Mouse (Mus musculus): ENCODE results near the gene Fitm1.

Fitm1 gene

GRCm38 (mm10) chr14:55571760-55572159 lies 3.7 kb upstream of the Fitm1 start:
- DNase-seq: no peak

DNA sequence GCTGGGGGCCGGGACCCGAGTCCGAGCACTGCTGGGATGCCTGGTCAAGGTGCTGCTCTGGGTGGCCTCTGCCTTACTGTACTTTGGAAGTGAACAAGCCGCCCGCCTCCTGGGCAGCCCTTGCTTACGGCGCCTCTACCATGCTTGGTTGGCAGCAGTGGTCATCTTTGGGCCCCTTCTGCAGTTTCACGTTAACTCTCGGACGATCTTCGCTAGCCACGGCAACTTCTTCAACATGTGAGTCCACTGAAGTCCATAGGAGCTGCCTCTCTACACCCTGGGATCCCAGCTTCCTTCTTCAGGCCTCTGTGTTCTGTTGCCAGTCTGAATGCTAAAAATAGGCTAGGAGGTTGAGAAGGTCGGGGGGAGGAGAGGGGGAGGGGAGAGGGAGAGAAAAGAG lies 294 bp downstream of the Fitm1 start:
- peak; percentile 91 for DNase-seq

DNA sequence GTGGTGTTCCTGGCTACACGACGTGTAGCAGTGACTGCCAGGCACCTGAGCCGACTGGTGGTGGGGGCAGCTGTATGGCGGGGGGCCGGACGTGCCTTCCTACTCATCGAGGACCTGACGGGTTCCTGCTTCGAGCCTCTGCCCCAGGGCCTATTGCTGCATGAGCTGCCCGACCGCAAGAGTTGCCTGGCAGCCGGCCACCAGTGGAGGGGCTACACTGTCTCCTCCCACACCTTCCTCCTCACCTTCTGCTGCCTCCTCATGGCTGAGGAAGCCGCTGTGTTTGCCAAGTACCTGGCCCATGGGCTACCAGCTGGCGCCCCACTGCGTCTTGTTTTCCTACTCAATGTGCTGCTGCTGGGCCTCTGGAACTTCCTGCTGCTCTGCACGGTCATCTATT lies 959 bp downstream of the Fitm1 start:
- peak; percentile 95 for DNase-seq

GRCm38 (mm10) chr14:55577871-55578667 lies 2.7 kb downstream of the Fitm1 start, which contains the start of gene Psme1:
Psme1 (plus strand) TSS chr14:55578123.
- DNase-seq: peak; percentile 99

DNA sequence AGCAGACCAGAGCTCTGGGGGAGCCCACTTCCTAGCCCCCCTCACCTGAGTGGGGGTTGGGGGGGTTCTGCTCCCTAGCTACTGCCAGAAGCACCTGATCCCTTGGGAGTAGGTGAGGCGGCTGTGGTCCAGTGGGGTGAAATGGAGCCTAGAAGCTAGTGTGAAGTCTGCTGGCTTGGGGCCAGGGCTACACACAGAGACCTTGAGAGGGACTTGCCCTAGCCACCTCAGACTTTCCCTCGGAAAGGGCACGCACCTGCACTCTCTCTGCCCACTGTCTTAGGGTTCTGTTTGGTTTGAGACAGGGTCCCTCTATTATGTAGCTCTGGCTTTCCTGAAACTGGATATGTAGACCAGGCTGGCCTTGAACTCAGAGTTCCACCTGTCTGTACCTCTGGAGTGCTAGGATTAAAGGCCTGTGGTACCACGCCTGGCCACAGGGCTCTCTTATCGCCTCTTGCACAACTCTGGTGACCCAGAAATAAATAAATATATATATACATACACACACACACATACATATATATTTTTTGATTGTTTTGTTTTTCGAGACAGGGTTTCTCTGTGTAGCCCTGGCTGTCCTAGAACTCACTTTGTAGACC lies 3.4 kb downstream of the Fitm1 start:
- no peak for DNase-seq

DNA sequence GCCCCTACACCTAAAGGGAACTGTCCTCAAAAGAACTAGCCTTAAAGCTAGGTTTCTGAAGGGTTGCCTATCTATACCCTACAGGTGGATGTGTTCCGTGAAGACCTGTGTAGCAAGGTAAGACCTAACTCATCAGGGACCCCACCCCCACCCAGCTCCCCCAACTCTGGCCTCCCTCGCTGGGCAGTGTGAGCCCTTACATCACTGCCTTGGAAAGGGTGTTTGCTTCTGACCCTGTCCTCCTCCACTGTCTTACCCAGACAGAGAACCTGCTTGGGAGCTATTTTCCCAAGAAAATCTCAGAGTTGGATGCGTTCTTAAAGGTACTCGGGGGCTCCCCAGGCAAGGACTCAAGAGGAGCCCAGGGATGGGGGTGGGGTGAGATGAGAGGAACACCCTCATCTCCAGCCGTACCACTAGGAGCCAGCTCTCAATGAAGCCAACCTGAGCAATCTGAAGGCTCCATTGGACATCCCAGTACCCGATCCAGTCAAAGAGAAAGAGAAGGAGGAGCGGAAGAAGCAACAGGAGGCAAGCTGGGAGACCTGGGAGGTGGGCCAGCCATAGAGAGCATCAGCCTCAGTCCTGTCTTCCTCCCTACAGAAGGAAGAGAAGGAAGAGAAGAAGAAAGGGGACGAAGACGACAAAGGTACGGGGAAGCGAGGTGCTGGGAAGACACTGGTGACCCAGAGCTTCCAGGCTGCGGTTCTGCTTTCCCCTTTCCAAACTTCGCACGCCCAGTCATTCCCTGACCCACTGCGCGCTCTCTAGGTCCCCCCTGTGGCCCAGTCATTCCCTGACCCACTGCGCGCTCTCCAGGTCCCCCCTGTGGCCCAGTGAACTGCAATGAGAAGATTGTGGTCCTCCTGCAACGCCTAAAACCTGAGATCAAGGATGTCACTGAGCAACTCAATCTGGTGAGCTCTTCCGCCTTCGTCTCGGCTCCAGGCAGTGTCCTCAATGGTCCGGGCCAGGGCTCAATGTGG lies 4.4 kb downstream of the Fitm1 start:
- DNase-seq: peak; percentile 91

- peak; percentile 91 for DNase-seq
Measured at GRCm38 (mm10) chr14:55580731-55581130, 5.3 kb downstream of the Fitm1 start.

DNA sequence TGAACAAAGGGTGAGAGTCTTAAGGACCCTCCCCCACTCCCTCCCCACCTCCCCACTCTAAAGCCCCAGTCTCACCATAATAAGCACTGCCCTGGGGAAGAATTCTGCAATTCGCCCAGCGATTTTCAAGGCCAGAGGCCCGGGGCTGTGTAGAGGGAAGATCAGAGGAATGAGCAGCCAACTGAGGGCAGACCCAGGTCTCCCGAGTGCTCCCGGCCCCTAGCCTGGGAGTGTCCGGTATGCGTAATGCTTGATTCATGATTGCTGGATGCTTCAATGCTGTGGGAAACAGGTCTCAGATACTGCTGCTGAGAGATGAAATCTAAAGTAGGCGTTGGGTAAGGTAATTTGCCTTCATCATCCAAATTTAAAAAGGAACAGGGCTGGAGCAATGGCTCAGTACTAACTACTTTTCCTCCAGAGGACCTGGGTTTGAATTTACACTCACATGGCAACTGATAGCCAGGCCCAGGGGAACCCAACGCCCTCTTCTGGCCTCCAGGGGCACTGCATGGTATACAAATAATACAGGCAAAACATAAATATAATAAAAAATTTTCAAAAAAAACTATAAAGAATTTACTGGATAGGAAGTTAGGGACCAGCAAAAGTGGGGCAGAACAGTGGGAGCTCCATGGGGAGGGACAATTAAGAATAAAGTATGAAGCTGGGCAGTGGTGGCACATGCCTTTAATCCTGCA lies 6.7 kb downstream of the Fitm1 start:
- DNase-seq: no peak

DNA sequence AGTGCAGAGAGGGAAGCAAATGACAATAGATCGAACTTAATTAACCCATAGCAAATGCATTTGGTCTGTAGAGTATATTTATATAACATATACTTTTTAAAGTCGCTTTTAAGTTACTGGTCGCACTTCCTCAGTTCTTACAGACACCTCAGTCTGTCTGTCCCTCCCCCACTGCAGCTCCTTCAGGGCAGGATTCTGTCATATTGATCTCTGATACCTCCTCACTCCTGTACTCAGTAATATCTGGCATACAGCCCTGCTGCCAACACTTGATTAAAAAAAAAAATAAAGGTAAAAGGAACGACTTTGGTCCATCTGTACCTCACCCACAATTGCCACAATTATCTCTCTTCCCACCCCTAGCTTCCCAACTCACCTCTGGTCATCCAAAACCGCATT lies 8.9 kb downstream of the Fitm1 start:
- no peak for DNase-seq

GRCm38 (mm10) chr14:55584702-55585565 lies 9.5 kb downstream of the Fitm1 start, which contains the start of gene Emc9:
Emc9 (minus strand) TSS chr14:55585302.
- DNase-seq: peak; percentile 99

- no peak for DNase-seq
Measured at GRCm38 (mm10) chr14:55585566-55585960, 10.1 kb downstream of the Fitm1 start.

- no peak for DNase-seq
Measured at GRCm38 (mm10) chr14:55586149-55586548, 10.7 kb downstream of the Fitm1 start.

DNA sequence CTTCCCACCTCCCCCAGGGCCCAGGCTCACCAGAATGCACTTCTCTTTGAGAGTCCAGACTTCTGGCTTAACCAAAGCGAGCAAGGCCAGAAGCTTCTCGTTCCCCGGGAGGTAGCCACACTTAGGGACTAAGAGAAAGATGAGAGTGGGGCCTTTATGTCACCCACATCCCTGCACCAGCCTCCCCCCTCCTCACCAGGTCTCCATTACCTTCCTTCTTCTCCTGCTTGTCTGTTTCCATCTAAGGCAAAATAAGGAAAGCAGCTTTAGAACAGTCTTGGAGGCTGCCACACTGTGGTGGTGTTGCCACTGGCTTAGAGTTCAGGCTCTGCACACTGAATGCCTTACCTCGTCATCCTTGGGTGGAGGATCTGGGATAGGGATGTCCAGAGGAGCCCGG lies 13.9 kb downstream of the Fitm1 start:
- DNase-seq: peak; percentile 91

DNA sequence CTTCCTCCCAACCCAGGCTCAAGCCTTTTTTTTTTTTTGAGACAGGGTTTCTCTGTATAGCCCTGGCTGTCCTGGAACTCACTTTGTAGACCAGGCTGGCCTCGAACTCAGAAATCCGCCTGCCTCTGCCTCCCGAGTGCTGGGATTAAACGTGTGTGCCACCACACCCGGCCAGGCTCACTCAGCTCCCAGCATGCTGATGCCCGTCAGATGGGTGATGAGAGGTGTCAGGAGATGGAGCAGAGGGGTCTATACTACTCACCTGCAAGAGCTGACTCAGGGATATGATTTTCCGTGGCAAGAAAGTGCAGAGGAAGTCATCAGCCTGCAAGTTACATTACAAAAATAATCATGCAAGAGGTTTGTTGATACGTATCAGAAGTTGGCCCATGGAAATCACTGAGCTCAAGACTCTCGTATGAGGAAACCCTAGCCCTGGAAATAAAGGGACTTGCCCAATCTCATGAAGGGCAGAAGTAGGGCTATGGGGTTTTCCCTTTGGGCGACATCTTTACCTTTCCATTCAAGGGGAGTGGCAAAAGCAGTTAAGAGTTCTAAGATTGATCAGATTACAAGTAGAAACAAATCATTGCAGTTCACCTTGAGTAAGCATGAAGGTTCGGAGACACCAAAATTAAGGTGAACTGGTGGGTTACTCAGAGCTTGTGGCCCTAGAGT lies 14.5 kb downstream of the Fitm1 start:
- DNase-seq: peak; percentile 94

- DNase-seq: peak; percentile 100
Measured at GRCm38 (mm10) chr14:55590748-55591330, 15.4 kb downstream of the Fitm1 start, which contains the start of gene Psme2. Psme2 (minus strand) TSS chr14:55591113.

DNA sequence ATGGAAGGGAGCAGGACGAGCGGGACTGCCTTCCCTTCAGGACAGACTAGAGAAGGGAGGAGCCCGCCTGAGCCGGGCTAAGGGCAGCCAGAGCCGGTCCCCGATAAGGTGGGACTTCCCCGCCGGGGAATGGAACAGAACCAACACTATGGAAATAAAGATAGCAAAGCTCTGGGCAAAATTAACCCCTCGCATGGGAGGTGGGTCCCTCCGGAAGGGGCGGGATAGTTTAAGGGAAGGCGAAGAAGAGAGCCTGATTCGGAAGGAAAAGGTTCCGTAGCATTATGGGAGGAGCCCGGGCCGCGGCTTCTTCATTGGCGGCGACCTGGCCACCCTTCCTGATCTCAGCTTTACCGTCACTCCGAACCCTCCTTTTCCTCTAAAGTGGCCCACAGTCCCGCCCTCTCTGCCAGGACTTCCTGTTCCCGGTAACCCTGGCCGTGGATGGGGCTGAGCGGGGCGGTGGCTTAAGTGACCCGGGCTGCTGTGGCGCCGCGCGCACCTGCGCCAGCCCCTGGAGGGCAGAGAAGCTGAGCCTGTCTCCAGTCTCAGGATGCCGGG lies 16.0 kb downstream of the Fitm1 start, which contains the start of gene Rnf31:
Gene Rnf31 (plus strand): TSS at position 378 of the 561 bp plus-strand sequence.
- DNase-seq: peak; percentile 100

DNA sequence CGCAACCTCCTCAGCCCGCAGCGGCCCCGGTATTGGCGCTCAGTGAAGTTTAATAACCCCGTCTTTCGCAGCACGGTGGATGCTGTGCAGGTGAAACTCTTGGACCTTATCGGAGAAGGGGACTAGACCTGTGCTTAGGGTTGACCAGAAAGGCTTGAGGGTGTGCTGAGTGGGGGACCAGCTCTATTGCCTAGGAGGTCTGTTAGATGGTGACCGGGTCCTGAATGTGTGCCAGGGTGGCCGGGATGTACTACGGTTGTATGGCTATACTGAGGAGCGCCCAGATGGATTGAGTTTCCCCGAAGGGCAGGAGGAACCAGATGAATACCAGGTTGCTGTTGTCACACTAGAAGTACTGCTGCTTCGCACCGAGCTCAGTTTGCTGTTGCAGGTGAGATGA lies 16.8 kb downstream of the Fitm1 start:
- DNase-seq: no peak

DNA sequence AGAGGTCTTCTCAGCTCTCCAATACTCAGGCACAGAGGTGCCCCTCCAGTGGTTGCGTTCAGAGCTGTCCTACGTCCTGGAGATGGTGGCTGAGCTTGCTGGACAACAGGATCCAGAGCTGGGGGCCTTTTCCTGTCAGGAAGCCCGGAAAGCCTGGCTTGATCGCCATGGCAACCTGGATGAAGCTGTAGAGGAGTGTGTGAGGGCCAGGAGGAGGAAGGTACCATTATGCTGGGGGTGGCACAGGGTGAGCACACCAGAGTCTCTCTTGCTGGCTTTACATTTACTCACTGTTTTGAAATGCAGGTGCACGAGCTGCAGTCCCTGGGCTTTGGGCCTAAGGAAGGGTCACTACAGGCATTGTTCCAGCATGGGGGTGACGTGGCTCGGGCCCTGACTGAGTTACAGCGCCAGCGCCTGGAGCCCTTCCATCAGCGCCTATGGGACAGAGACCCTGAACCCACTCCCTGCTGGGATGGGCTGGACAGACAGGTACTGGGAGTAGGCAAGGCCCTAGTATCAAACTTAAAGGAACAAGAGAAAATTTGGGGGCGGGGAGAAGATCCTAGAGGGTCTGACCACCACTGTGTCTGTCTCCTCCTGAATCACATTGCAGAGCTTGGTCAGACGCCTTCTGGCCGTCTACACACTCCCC lies 20.7 kb downstream of the Fitm1 start:
- peak; percentile 90 for DNase-seq

All from heart, adult 11 months (tissue).